ENCODE assay signal across 21 mouse cellular contexts in the genomic region with DNA sequence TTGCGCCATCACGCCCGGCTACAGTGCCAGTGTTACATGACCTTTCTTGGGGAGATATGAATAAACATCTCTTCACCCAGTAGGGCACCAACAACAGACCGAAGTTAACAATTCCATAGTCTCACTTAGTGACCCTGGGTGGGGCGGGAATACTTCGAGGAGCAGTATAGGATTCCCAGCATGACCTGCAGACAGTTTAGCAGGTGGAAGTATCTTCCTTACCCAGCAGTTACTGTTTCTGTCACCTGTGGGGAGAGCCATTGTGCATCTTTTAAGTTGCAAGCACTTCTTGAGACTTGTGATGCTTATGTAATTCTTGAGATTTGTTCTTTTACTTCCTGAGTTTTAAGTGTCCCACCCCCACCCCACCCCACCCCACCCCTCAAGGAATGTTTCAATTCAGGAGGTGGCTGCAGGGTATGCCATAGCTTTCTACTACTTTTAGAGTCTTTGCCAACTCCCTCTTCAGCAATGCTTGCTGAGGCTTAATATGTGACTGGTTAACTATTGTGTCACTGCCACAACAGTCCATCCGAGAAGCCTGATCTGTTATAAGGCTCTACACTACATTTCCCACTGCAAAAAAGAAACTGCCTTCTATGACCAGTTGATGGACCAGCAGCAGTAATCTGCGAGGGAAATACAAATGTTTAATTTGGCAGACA. TPM values are rescaled to one million over a fixed set of nuclear protein-coding genes. Genes with fewer than 3 reads are reported as not detected.
DNase-seq lines count a peak whose midpoint lies in the region; ATAC-seq and TF ChIP-seq lines count a peak whose summit lies in the region.
"Had no signal": no experiment of that assay in that cellular context is flagged by ENCODE, and none has a peak within 500 bp of the region (broad histone marks: within the 10 kb centered on the region; RNA-seq: fewer than 3 reads in every experiment).

No protein-coding gene starts in this region.

- H3K9ac ChIP-seq in heart, embryonic 13.5 days = peak overlapping the region; percentile 21; the same call in 1 of the 2 replicates
- H3K9ac ChIP-seq in kidney, embryonic 16.5 days (replicated peaks; ENCODE audit: low read length) = no peak overlapping the region
- no peak overlapping the region for H3K9ac ChIP-seq in midbrain, embryonic 11.5 days (ENCODE audit: low read length)
- H3K9ac ChIP-seq in midbrain, embryonic 14.5 days (replicated peaks; ENCODE audit: low read length) = no peak overlapping the region
- H3K9ac ChIP-seq: embryonic facial prominence, embryonic 13.5 days; forebrain, embryonic 15.5 days; limb, embryonic 12.5 days; liver, embryonic 14.5 days; midbrain, embryonic 13.5 days; neural tube, embryonic 13.5 days had no signal

- no peak for TF ChIP-seq CTCF in embryonic fibroblast, embryonic 13.5 days (IDR thresholded peaks at IDR 0.05; ENCODE audit: borderline replicate concordance, insufficient read depth, low read length)

- WGBS in heart, embryonic 13.5 days = 78% methylated on average over 8 of the region's 8 CpGs
- WGBS in kidney, embryonic 16.5 days = 88% methylated on average over 8 of the region's 8 CpGs
- 91% methylated on average over 8 of the region's 8 CpGs for WGBS in midbrain, embryonic 11.5 days
- 93% methylated on average over 8 of the region's 8 CpGs for WGBS in midbrain, embryonic 14.5 days

- no peak overlapping the region for H3K4me3 ChIP-seq in heart, embryonic 13.5 days
- H3K4me3 ChIP-seq in kidney, embryonic 16.5 days (ENCODE audit: low read length) = no peak overlapping the region
- no peak overlapping the region for H3K4me3 ChIP-seq in midbrain, embryonic 11.5 days (ENCODE audit: low read depth, low read length)
- no peak overlapping the region for H3K4me3 ChIP-seq in midbrain, embryonic 14.5 days (replicated peaks; ENCODE audit: low read depth, low read length)
- no peak overlapping the region for H3K4me3 ChIP-seq in embryonic fibroblast, embryonic 13.5 days (ENCODE audit: insufficient read depth, low read length)
- H3K4me3 ChIP-seq: embryonic facial prominence, embryonic 13.5 days; forebrain, embryonic 15.5 days; limb, embryonic 12.5 days; midbrain, embryonic 13.5 days; neural tube, embryonic 13.5 days had no signal

- H3K27ac ChIP-seq in heart, embryonic 13.5 days (replicated peaks) = peak overlapping the region; percentile 86
- peak overlapping the region; percentile 25; the same call in 1 of the 2 replicates for H3K27ac ChIP-seq in kidney, embryonic 16.5 days (ENCODE audit: low read length)
- no peak overlapping the region for H3K27ac ChIP-seq in midbrain, embryonic 11.5 days (ENCODE audit: low read depth, low read length)
- H3K27ac ChIP-seq in midbrain, embryonic 14.5 days (replicated peaks; ENCODE audit: low read depth, low read length) = no peak overlapping the region
- H3K27ac ChIP-seq in embryonic fibroblast, embryonic 13.5 days (ENCODE audit: insufficient read depth, low read length) = peak overlapping the region; percentile 64
- H3K27ac ChIP-seq: embryonic facial prominence, embryonic 13.5 days; forebrain, embryonic 15.5 days; limb, embryonic 12.5 days; liver, embryonic 14.5 days; macrophage; midbrain, embryonic 13.5 days; neural tube, embryonic 13.5 days had no signal

- no peak for ATAC-seq in heart, embryonic 13.5 days (ENCODE audit: extremely low read depth, insufficient number of reproducible peaks, low FRiP score, low TSS enrichment)
- ATAC-seq in kidney, embryonic 16.5 days (ENCODE audit: low FRiP score, low TSS enrichment) = no peak
- no peak for ATAC-seq in midbrain, embryonic 11.5 days (ENCODE audit: low FRiP score)
- ATAC-seq in midbrain, embryonic 14.5 days (ENCODE audit: low FRiP score, low TSS enrichment) = no peak
- ATAC-seq: forebrain, embryonic 15.5 days; midbrain, embryonic 13.5 days had no signal

- peaks cover 45% of the 10 kb centered on the region for H3K36me3 ChIP-seq in heart, embryonic 13.5 days
- peaks cover 31% of the 10 kb centered on the region for H3K36me3 ChIP-seq in kidney, embryonic 16.5 days (ENCODE audit: insufficient read depth, low read length)
- H3K36me3 ChIP-seq in midbrain, embryonic 11.5 days (ENCODE audit: control insufficient read depth, insufficient read depth, low read length) = peaks cover 3% of the 10 kb centered on the region; the same call in 1 of the 2 replicates
- H3K36me3 ChIP-seq in midbrain, embryonic 14.5 days (ENCODE audit: control insufficient read depth, insufficient read depth, low read length) = peaks cover 41% of the 10 kb centered on the region

- intact Hi-C loops in heart, postnatal 36 days (cut with DNase I) = no loop called here

- TF ChIP-seq POLR2A in embryonic fibroblast, embryonic 13.5 days (IDR thresholded peaks at IDR 0.05; ENCODE audit: low read depth, low read length) = no peak

- H3K4me1 ChIP-seq in heart, embryonic 13.5 days = peaks cover 76% of the 10 kb centered on the region
- peaks cover 28% of the 10 kb centered on the region for H3K4me1 ChIP-seq in kidney, embryonic 16.5 days (ENCODE audit: insufficient read depth, low read length)
- H3K4me1 ChIP-seq in midbrain, embryonic 11.5 days (ENCODE audit: control insufficient read depth, insufficient read depth, low read length) = peaks cover 5% of the 10 kb centered on the region
- H3K4me1 ChIP-seq in midbrain, embryonic 14.5 days (ENCODE audit: control insufficient read depth, insufficient read depth, low read length) = peaks cover 7% of the 10 kb centered on the region
- H3K4me1 ChIP-seq in embryonic fibroblast, embryonic 13.5 days (ENCODE audit: control insufficient read depth, insufficient read depth, low read length) = peaks cover 13% of the 10 kb centered on the region

- no peak for DNase-seq in heart, postnatal 36 days
- DNase-seq in kidney, postnatal 4 days = no peak
- DNase-seq in midbrain, embryonic 11.5 days (ENCODE audit: low spot score, missing footprints) = peak; percentile 62
- no peak for DNase-seq in midbrain, embryonic 14.5 days
- DNase-seq in Muller cell, postnatal 12 days (ENCODE audit: inconsistent ontology term) = no peak
- DNase-seq: B cell, adult 2 months; cerebellum, adult 11-12 months; cerebellum, postnatal 14 days; kidney, adult 11 months; thymus, adult 18-20 months; thymus, postnatal 4 days had no signal

- H3K27me3 ChIP-seq in heart, embryonic 13.5 days (replicated peaks) = no peaks in the 10 kb centered on the region
- H3K27me3 ChIP-seq in kidney, embryonic 16.5 days (ENCODE audit: insufficient read depth, low read length) = no peaks in the 10 kb centered on the region
- no peaks in the 10 kb centered on the region for H3K27me3 ChIP-seq in midbrain, embryonic 11.5 days (ENCODE audit: control insufficient read depth, insufficient read depth, low read length)
- no peaks in the 10 kb centered on the region for H3K27me3 ChIP-seq in midbrain, embryonic 14.5 days (ENCODE audit: control insufficient read depth, insufficient read depth, low read length)
- H3K27me3 ChIP-seq: embryonic facial prominence, embryonic 13.5 days; forebrain, embryonic 15.5 days; limb, embryonic 12.5 days; midbrain, embryonic 13.5 days; neural tube, embryonic 13.5 days had no signal

- H3K9me3 ChIP-seq in heart, embryonic 13.5 days = no peaks in the 10 kb centered on the region
- no peaks in the 10 kb centered on the region for H3K9me3 ChIP-seq in kidney, embryonic 16.5 days (ENCODE audit: low read length)
- H3K9me3 ChIP-seq in midbrain, embryonic 11.5 days (ENCODE audit: control insufficient read depth, low read length) = no peaks in the 10 kb centered on the region
- H3K9me3 ChIP-seq in midbrain, embryonic 14.5 days (ENCODE audit: control insufficient read depth, low read length) = no peaks in the 10 kb centered on the region
- H3K9me3 ChIP-seq: embryonic facial prominence, embryonic 13.5 days; forebrain, embryonic 15.5 days; limb, embryonic 12.5 days; midbrain, embryonic 13.5 days; neural tube, embryonic 13.5 days had no signal

- peak overlapping the region; percentile 25 for H3K4me2 ChIP-seq in heart, embryonic 13.5 days
- H3K4me2 ChIP-seq in kidney, embryonic 16.5 days (replicated peaks; ENCODE audit: low read depth, low read length) = no peak overlapping the region
- no peak overlapping the region for H3K4me2 ChIP-seq in midbrain, embryonic 11.5 days
- H3K4me2 ChIP-seq in midbrain, embryonic 14.5 days (ENCODE audit: low read length) = no peak overlapping the region
- H3K4me2 ChIP-seq: embryonic facial prominence, embryonic 13.5 days; forebrain, embryonic 15.5 days; limb, embryonic 12.5 days; midbrain, embryonic 13.5 days; neural tube, embryonic 13.5 days had no signal

RNA-seq across cellular contexts. Expression of a gene that starts 6.4 kb away (rescaled TPM):
- 127 and 149 TPM in 2 replicates for polyA plus RNA-seq in heart, embryonic 13.5 days (2015; fragmentation: Nextera tagmentation; extraction: Ambion mirVana)
- total RNA-seq in heart, postnatal 36 days (2021) = 10 to 100 TPM; 44.8 to 47.4 TPM
- polyA plus RNA-seq in kidney, embryonic 16.5 days (2015; fragmentation: Nextera tagmentation; extraction: Ambion mirVana) = 148 and 161 TPM in 2 replicates
- polyA plus RNA-seq in midbrain, embryonic 11.5 days (2014; fragmentation: Nextera tagmentation; extraction: Ambion mirVana) = 118 and 123 TPM in 2 replicates
- 113 and 119 TPM in 2 replicates for polyA plus RNA-seq in midbrain, embryonic 14.5 days (2014; fragmentation: Nextera tagmentation; extraction: Ambion mirVana)
- polyA plus RNA-seq in embryonic fibroblast, embryonic 13.5 days (2011; ENCODE audit: insufficient read length, low read depth, missing spikeins) = 54.6 and 61.6 TPM in 2 replicates

RNA-seq across cellular contexts. Expression of a gene that starts 58.1 kb away (rescaled TPM):
- polyA plus RNA-seq in heart, embryonic 13.5 days (2015; fragmentation: Nextera tagmentation; extraction: Ambion mirVana) = 31.2 and 32.9 TPM in 2 replicates
- 10 to 100 TPM; 48.2 to 50.1 TPM for total RNA-seq in heart, postnatal 36 days (2021)
- polyA plus RNA-seq in kidney, embryonic 16.5 days (2015; fragmentation: Nextera tagmentation; extraction: Ambion mirVana) = 62.0 and 62.8 TPM in 2 replicates
- polyA plus RNA-seq in midbrain, embryonic 11.5 days (2014; fragmentation: Nextera tagmentation; extraction: Ambion mirVana) = 41.9 and 44.6 TPM in 2 replicates
- 41.8 and 48.3 TPM in 2 replicates for polyA plus RNA-seq in midbrain, embryonic 14.5 days (2014; fragmentation: Nextera tagmentation; extraction: Ambion mirVana)
- polyA plus RNA-seq in embryonic fibroblast, embryonic 13.5 days (2011; ENCODE audit: insufficient read length, low read depth, missing spikeins) = 46.3 and 49.0 TPM in 2 replicates

Comparison
In these comparisons a context has a peak if more than half of its experiments do, and no peak if none do; other contexts are left out.
1. H3K27ac ChIP-seq: peak in heart, embryonic 13.5 days (single experiment), kidney, embryonic 16.5 days (single experiment) and embryonic fibroblast, embryonic 13.5 days (single experiment); none in midbrain, embryonic 11.5 days (single experiment) and midbrain, embryonic 14.5 days (single experiment).